Mouse (Mus musculus) heart, postnatal 0 days (tissue): ENCODE data around the gene Zfp664. TPM values are rescaled to one million over a fixed set of nuclear protein-coding genes. Genes with fewer than 3 reads are reported as not detected.
A peak's percentile ranks its signal among the peaks of the same experiment; 100 is the strongest.

Source experiments
- ATAC-seq: fragments of 200-750 bp; cut with Nextera tagmentation; 2 replicates; pipeline ENCODE4 v1.8.0; 2017; ENCODE audit warnings: low read depth, moderate number of reproducible peaks, moderate library complexity; ENCODE audit not compliant: insufficient read depth
- DNase-seq: peaks from one replicate; pipeline ENCODE4 v3.0.0-alpha.2; 2016; ENCODE audit warnings: low spot score
- H3K27ac ChIP-seq: fragments of 300-500 bp; sonication (generic); 2 replicates; pipeline ENCODE4 v1.5.1; 2014; ENCODE audit warnings: low read depth, mild to moderate bottlenecking
- H3K27me3 ChIP-seq: fragments of 300-500 bp; sonication (generic); 2 replicates; pipeline ENCODE4 v1.6.1; 2014; ENCODE audit warnings: low read length, mixed read lengths; ENCODE audit not compliant: control insufficient read depth, insufficient read depth
- H3K36me3 ChIP-seq: fragments of 300-500 bp; sonication (generic); replicated peaks from 2 replicates; pipeline ENCODE4 v1.6.1; 2014; ENCODE audit warnings: low read length, mixed read lengths; ENCODE audit not compliant: control insufficient read depth, insufficient read depth
- H3K4me1 ChIP-seq: fragments of 300-500 bp; sonication (generic); 2 replicates; pipeline ENCODE4 v1.6.1; 2014; ENCODE audit warnings: antibody characterized with exemption; ENCODE audit not compliant: control insufficient read depth, insufficient read depth
- H3K4me2 ChIP-seq: fragments of 300-500 bp; sonication (generic); 2 replicates; pipeline ENCODE4 v1.6.1; 2014; ENCODE audit warnings: low read depth, mild to moderate bottlenecking, low read length, moderate library complexity
- H3K4me3 ChIP-seq: fragments of 300-500 bp; sonication (generic); 2 replicates; pipeline ENCODE4 v1.5.1; 2014; ENCODE audit warnings: low read depth, low read length
- H3K9ac ChIP-seq: fragments of 300-500 bp; sonication (generic); replicated peaks from 2 replicates; pipeline ENCODE4 v1.6.1; 2014; ENCODE audit warnings: low read depth, low read length, mixed read lengths
- H3K9me3 ChIP-seq: fragments of 300-500 bp; sonication (generic); replicated peaks from 2 replicates; pipeline ENCODE4 v1.6.1; 2016; ENCODE audit warnings: low read length; ENCODE audit not compliant: control insufficient read depth
- CTCF ChIP-seq: IDR thresholded peaks from 2 replicates; pipeline ENCODE4 v1.5.1; 2016; ENCODE audit warnings: antibody characterized with exemption, control low read depth, low read depth
- EP300 ChIP-seq: IDR thresholded peaks from 2 replicates; pipeline ENCODE4 v1.6.1; 2016; ENCODE audit warnings: antibody characterized with exemption, low read depth
- WGBS: fragments of 180-500 bp; shearing (Covaris S2); extraction: QIAGEN DNeasy Blood & Tissue Kit; methylation state at CpG from one replicate; pipeline ENCODE4 v1.1.7; 2014; 5-methylcytosine and 5-hydroxymethylcytosine counted together
- polyA plus RNA-seq: library from polyadenylated mRNA; unstranded; fragments of >200 nt; fragmentation: Nextera tagmentation; extraction: Ambion mirVana; gene quantifications from 2 replicates; pipeline ENCODE4 v1.2.1, GENCODE M21; 2015
- total RNA-seq: library from RNA; depleted of rRNA; stranded (reverse); fragments of >200 nt; gene quantifications from 2 replicates; pipeline ENCODE4 v1.2.3, GENCODE M21; 2014; ENCODE audit warnings: low replicate concordance

Gene Zfp664
- total and polyA plus RNA-seq, 2 experiments from 2014 or later = 15.5 to 37.5 TPM

GRCm38 (mm10) chr5:124883877-124884276 lies 21.4 kb downstream of the Zfp664 start:
- H3K36me3 ChIP-seq = peaks cover 45% of the 10 kb centered on the region
- TF ChIP-seq CTCF (no peak), EP300 (no peak)
- no peak overlapping the region for H3K27ac ChIP-seq
- no peaks in the 10 kb centered on the region for H3K9me3 ChIP-seq
- H3K27me3 ChIP-seq = no peaks in the 10 kb centered on the region
- DNase-seq (no peak), ATAC-seq (no peak)
- no peaks in the 10 kb centered on the region for H3K4me1 ChIP-seq
- no peak overlapping the region for H3K4me3 ChIP-seq
- H3K4me2 ChIP-seq = no peak overlapping the region
- 84% methylated on average over 6 of the region's 6 CpGs for WGBS
- no peak overlapping the region for H3K9ac ChIP-seq

DNA sequence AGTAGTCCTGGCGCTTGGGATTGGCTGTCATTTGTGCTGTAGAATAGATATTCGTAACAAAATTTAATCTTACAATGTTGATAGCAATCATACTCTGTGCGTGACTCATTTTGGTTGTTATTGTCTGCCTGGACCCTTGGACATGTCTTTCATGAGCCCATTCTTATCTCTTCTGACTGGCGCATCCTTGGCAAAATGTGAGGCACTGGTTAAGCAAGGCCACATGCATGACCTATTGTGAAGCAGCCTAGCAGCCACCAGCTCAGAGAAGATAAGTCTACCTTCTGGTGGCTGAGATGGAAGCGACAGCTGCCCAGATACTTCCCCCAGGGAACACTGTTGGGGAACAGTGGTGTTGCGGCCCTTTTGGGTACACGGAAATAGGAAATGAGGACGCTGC lies 26.2 kb downstream of the Zfp664 start:
- TF ChIP-seq EP300 (no peak), CTCF (no peak)
- WGBS = 85% methylated on average over 8 of the region's 8 CpGs
- Histone ChIP-seq H3K9me3 (no peaks in the 10 kb centered on the region), H3K4me1 (0 out of 2 replicates have a peak, but pooled peaks cover 5% of the 10 kb centered on the region), H3K27ac (no peak overlapping the region), H3K36me3 (peaks cover 42% of the 10 kb centered on the region), H3K27me3 (no peaks in the 10 kb centered on the region), H3K4me2 (no peak overlapping the region), H3K9ac (no peak overlapping the region), H3K4me3 (no peak overlapping the region)
- no peak for DNase-seq
- no peak for ATAC-seq

- Histone ChIP-seq H3K36me3 (peaks cover 14% of the 10 kb centered on the region), H3K9me3 (no peaks in the 10 kb centered on the region), H3K27me3 (no peaks in the 10 kb centered on the region), H3K27ac (no peak overlapping the region), H3K4me1 (0 out of 2 replicates have a peak, but pooled peaks cover 5% of the 10 kb centered on the region), H3K4me2 (no peak overlapping the region), H3K9ac (no peak overlapping the region; the same call in 1 of the 2 replicates), H3K4me3 (no peak overlapping the region)
- ATAC-seq = no peak
- no peak for DNase-seq
- no peak for TF ChIP-seq CTCF
- 49% methylated on average over 3 of the region's 3 CpGs for WGBS
These were observed 29.5 kb downstream of the Zfp664 start for GRCm38 (mm10) chr5:124891921-124892370.

- 53% methylated on average over 7 of the region's 8 CpGs for WGBS
- no peak for ATAC-seq
- no peak overlapping the region for H3K27ac ChIP-seq
- H3K4me2 ChIP-seq = no peak overlapping the region
- H3K9me3 ChIP-seq = no peaks in the 10 kb centered on the region
- no peak for DNase-seq
- no peaks in the 10 kb centered on the region for H3K36me3 ChIP-seq
- H3K4me3 ChIP-seq = no peak overlapping the region
- H3K4me1 ChIP-seq = peaks cover 8% of the 10 kb centered on the region; the same call in 1 of the 2 replicates
- no peaks in the 10 kb centered on the region for H3K27me3 ChIP-seq
- TF ChIP-seq CTCF (no peak), EP300 (no peak)
- no peak overlapping the region for H3K9ac ChIP-seq
These were observed 33.6 kb downstream of the Zfp664 start for GRCm38 (mm10) chr5:124896135-124896534.

DNA sequence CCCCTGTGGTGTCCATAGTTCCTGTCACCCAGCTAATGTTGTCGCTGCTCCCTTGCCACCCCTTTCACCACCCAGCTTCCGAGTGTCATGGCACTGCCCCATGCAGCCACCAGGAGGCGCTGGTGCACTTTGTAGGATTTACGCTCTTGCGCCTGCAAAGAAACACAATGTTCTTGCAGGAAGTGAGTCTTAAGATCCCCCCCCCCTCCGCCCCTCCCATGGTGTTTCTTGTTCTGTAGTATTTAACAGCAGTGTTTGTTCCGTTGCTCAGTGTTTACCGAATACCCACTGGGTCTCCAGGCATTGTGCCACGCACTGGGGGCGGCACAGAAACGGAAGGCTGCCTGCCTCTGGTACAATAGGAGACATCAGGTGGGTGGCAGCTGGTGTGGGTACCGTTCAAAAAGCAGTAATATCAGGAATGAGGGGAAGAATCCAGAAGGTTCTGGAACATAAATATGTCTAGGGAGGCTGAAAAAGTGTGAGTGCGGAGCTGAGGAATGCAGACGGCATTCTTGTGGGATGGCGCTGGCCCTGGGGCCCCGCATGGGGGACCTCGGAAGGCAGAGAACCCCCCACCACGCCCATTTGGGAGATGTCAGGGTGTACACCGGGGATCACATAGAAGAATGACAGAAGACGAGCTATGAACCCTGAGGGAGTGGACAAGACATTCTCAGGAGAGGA lies 37.6 kb downstream of the Zfp664 start:
- WGBS = 13% methylated on average over 20 of the region's 20 CpGs
- Histone ChIP-seq H3K36me3 (no peaks in the 10 kb centered on the region), H3K4me3 (peak overlapping the region; percentile 20), H3K4me2 (peak overlapping the region; percentile 59), H3K4me1 (peaks cover 3% of the 10 kb centered on the region; the same call in 1 of the 2 replicates), H3K27me3 (no peaks in the 10 kb centered on the region), H3K9me3 (no peaks in the 10 kb centered on the region), H3K9ac (0 out of 2 replicates have a peak overlapping the region, but pooled peaks have one; percentile 4), H3K27ac (peak overlapping the region; percentile 16)
- DNase-seq = peak; percentile 69
- peak; percentile 68 for ATAC-seq
- TF ChIP-seq CTCF = peak; percentile 99
- no peak for TF ChIP-seq EP300
